Mouse (Mus musculus) cerebellum, adult (tissue): ENCODE measurements around the gene Poc5.
A peak's percentile ranks its signal among the peaks of the same experiment; 100 is the strongest.

Experiments used
- ATAC-seq: cut with Nextera tagmentation; 2 replicates; pipeline ENCODE4 v1.9.2; 2017; ENCODE audit warnings: mild to moderate bottlenecking, moderate library complexity, mixed read lengths; ENCODE audit not compliant: insufficient number of reproducible peaks, low FRiP score, low TSS enrichment

Poc5 gene

DNA sequence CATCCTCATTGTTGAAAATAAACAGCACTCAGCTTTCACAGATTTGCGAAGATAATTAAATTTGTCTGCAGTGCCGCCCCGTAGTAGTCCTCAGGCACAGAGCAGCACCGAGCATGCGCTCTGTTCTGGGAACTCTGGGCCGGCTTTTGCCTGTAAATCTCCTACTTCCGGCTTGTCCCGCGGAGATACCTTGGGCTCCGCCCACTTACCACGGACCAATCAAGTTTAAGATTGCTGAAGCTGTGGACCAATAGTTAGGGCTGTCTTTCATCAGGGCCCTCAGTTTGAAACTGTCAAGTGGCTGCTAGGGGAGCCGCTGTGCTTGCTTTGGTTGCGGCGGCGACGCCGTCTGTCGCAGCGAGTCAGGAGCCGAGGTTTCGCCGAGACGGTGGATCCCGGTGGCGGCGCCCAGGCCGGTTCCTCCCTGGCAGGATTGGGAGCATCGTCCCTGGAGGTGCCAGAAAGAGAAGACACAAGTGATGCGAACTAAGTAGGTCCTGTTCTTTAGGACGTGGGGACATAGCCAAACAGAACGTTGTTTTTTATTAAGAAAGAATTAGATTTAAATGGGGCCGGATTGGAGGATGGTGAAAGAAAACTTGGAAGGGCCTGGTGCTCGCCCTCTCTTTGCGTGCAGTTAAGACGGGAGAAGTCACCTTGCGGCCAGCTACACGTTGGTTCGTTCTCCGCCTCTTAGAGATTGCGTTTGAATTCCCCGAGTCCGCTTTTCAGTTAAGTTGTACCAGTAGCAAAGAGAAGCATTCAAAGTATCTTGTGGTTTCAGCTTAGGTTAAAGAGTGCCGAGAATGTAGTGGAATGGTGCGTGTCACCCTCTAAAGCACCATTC, at the start of gene Poc5:
Gene Poc5 (plus strand): TSS at position 253 of the 847 bp plus-strand sequence.
- ATAC-seq: peak; percentile 99

DNA sequence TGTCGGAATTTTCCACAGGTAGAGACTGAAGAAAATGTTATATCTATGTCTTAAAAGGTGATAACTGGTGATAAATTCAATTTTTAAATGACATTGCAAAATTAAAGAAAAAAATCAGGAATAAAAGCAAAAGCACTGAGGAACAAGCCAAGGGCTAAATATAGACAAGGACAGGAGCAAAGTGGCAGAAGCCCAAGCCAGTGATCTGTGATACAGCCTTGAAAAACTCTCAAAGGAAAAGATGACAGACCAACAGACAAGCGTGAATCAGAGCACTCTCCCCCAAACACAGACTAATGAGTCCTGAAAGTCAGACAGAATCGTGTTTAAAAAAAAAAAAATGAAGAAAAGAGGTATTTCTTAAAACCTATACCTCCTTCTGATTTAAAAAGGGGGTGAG, 46.6 kb upstream of the Poc5 start:
- ATAC-seq: no peak

DNA sequence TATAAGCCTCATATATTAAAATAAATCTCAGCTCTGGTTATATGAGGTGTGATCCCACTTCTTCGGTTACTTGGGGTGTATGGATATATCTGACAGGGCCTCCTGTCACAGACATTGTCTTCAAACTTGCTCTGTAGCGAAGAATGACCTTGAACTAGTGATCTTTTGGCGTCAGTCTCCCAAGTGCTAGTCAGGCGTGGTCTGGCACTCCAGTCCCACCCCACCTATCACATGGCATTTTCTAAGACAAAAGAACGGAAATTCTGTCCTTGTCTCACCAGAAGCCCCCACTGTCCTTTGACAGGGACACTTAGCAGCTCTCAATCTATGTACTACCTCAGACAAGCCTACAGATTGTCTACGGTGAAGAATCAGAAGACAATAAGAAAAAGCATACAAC, 43.3 kb upstream of the Poc5 start:
- ATAC-seq: no peak

DNA sequence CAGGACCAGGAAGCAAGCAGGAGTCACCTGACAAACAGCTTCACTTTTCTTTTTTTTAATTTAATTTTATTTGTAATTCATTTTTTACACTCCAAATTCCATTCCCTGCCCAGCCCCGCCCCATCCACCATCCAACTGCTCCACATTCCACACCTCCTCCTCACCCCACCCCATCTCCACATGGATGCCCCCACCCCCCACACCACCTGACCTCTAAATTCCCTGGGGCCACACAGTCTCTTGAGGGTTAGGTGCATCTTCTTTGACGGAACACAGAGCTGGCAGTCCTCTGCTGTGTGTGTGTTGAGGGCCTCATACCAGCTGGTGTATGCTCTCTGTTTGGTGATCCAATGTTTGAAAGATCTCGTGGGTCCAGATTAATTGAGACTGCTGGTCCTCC, 41.5 kb upstream of the Poc5 start:
- no peak for ATAC-seq

DNA sequence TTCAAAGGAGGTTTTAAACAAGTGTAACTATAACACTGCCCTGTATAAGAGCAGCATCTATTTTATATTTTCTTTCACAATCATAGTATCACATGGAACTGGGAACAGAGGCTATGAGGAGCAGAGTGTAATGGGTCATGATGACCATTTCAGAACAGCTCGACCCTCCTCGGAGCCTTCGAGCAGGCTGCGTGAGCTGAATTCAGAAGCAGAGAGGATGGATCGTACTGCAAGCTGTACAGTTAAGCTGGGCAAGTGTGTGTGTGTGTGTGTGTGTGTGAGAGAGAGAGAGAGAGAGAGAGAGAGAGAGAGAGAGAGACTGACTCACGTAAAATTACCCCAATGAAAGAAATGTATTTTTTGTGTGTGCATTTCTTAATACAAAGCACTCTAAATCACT, 37.9 kb upstream of the Poc5 start:
- ATAC-seq: no peak

DNA sequence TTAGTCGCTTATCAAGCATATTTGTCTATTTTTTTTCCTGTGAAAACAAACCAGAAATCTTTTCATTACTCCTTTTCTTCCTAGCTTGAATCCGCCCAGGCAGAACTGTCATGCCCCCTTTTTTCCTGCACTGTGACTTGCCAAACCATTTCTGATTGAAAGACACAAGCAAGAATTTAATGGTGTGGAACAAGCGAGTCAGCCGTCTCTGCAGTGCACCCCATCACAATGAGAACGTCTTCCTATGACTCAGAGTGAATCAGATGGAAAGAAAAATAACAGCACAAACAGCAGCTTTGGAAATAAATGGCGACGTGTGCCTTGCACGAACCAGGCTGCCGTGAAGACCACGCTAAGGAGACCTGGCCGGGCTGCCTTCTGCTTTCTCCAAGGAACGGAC, 36.8 kb upstream of the Poc5 start:
- no peak for ATAC-seq

DNA sequence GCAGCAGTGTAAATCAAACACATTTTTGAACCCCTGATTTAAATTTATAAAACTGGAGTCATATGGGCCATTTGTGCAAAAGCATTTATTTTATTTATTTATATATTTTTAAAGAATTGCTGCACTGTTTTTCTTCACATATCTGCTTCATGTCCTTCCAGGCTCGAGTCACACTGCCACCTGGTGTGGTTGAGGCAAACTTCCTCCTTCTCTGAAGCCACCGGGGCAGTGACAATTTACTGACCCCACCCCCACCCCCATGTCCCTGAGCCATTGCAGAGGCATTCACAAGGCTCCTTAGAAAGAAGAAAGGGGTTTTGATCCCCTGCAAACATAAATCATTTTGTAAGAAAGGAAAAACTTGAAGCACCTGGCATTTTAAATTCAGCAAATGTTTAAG, 12.6 kb upstream of the Poc5 start:
- no peak for ATAC-seq

DNA sequence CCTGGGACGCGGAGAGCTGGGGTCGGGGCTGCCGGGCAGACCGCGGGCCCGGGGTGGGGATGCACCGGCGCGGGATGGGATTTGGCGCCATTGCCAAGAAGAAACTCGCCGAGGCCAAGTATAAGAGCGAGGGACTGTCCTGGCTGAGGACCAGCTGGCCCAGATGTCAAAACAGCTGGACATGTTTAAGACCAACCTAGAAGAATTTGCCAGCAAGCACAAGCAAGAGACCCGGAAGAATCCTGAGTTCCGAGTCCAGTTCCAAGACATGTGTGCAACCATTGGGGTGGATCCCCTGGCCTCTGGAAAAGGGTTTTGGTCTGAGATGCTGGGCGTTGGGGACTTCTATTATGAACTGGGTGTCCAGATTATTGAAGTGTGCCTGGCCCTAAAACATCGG, 11.2 kb upstream of the Poc5 start:
- ATAC-seq: no peak

DNA sequence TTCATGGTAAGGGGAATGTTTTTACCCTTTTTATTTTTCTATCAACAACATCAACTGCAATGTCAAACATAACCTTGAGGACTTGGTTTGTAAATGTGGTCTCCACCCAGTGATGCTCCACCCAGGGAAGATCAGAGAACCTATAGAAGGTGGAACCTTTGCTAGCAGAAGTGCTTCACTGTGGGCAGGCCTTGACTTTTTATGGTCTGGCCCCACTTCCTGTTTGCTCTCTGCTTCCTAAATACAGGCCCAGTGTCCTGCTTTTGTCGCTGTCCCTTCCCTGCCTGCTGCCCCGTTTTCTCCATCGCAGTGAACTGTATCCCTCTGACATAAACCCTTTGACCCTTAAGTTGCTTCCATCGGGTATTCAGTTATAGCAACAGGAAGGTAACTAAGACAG, 10.2 kb upstream of the Poc5 start:
- no peak for ATAC-seq

DNA sequence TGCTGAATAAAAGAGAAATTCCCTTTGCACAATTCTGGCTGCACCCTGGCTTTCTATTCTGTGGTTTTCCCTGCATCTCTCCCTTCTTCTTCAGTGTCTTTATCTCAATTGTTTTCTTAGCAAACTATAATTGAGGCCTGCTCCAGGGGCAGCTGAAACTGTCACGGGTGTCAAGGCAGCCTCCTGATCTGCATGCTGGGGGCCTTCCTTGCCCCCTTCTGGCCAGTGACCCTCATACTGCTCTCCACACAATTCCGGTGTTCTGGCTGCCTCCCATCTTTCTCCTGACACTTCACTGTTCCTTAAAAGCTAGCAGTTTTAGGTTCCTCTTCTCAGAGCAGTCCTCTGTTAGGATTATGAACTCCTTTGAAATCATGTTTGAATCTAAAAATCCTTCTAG, 1.2 kb downstream of the Poc5 start:
- no peak for ATAC-seq

DNA sequence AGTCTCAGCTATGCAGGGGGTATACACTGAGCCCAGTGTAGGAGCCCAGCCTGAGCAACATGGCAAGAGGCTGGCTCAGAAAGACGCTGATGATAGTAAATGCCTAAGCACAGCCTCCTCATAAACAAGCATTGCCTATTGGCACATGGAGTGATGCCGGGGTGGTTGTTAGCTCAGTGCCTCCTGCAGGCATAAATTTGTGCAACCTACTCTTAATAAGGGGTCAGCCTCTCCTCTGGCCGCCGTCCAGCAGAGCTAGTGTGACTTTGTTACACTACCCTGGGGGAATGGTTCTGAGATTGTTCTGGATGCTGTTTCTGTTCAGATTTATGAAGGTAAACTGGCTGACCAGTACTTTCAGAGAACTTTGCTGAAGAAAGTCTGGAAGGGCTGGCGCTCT, 13.2 kb downstream of the Poc5 start:
- ATAC-seq: no peak

DNA sequence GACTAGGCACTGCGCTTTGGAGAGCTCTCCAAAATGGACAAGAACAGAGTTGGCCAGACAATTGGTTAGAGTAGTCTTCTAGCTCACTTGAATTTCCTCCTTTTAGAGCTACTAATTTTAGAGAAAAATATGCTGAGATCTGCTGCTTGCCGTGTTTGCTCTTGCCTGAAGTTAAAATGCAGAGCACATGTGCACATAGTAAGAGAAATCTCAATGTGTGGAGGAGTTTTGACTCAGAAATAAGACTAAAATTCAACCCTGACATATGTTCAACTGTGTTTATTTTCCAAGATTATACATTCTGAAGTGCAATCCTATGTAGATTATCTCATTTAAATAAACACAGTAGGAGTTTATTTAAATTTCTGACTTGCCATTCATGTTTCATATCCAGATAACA, 17.4 kb downstream of the Poc5 start:
- ATAC-seq: no peak

DNA sequence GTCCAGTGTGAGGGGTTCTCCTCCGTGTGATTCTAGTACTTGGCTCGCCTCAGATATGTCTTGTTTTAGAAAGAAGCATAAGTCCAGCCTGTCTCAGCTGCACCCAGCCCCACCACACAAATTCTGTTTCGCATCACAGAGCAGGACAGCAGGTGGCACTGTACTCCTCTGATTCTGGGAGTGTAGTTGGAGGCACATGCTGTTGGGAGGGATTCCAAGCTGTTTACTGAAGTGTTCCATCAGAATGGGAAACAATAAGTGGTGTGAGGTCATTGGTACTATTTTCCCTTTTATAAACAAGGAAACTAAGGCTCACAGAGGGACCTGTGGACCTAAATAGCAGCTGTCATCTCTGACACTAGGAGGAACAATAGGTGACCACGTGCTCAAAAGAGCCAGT, 18.9 kb downstream of the Poc5 start:
- peak; percentile 58; the same call in 1 of the 2 replicates for ATAC-seq

DNA sequence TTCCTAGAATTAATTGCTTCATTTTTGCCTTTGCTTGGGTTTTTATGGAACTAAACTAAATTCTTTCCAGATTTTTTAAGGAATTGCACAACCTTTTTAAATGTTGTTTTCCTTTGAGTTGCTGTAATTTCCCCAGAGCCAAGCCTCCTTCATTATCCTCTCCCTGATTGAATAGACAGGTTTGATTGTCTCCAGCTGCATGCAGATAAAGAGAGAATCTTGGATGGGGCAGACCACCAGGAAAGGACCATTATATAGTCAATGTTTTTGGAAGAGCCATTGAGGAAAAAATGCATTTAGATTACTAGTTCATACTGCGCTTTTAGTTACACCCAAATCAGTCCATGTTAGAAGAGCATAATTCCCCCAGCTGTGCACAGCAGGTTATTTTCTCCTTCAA, 20.7 kb downstream of the Poc5 start:
- no peak for ATAC-seq

DNA sequence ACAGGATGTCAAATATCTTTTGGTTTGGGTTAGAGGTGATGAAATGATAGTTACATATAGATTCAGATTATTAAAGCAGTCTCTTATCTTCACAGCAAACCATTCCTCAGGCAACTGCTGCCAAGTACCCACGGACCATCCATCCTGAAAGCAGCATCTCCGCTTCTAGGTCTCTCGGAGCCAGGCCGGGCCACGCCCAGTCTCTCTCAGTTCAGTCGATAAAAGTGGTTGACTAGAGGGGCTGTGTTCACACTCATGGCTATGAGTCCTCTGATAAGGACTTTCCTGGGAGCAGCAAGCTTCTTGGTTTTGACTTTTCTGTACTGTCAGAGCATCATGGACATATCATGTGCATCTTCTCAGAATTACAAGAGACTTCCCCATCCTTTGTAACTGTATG, 26.3 kb downstream of the Poc5 start:
- ATAC-seq: no peak

DNA sequence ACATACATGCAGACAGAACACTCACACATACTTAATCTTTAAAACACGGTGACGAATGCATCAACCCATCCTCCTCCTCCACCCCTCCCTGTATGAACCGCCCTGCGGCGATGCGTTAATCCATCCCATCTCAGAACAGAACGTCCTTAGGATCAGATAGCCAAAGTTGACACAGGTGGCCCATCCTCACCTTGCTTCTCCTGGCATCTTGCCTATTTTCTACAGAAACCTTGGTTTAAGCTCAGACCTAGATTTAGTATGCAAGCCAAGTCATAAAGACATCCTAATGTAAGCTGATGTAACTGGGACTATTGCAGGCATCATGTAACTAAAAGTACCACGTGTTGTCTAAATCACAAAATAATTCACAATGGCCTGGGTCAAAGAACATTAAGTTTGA, 28.3 kb downstream of the Poc5 start:
- no peak for ATAC-seq

DNA sequence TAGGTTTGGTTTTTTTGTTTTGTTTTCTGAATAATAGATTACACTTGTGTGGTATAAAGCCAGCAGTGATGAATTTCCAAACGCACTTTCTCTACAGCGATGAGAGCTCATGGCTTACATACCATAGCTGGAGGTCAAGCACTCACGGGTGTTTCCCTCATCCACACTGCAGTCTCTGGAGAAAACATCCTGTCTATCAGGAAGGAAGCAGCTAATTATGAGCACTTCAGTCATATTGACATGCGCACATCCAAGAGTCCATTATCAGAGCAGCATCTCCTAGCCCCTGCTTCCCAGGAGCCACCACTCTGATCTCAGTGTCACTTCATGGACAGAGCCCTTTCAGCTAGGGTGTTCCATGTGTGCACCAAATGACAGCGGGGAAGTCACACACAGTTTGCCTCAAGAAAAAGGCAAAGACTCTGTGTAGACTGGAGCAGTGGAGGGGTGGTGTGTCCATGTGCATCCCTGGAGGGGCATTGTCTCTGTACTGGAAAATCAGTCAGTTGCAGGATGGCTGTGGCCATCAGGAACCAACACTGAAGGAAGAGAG, 29.2 kb downstream of the Poc5 start:
- ATAC-seq: no peak

DNA sequence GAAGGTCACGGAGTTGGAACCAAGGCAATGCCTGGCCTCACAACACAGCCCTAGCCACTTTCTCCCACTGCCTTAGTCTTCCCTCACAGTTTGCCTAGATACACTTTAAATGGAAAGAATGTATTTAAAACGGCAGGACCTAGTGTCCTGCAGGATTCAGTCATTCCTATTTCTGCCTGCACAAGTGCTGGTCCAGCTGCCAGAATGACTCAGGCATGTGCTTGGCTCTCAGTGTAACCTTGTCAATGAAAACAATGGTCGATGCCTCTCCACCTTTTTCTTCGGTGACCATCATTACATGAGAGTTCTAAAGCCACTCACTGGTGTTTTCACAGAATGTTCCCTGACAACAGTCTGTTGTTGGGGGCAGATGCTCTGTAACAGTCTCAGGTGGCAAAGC, 30.4 kb downstream of the Poc5 start:
- no peak for ATAC-seq

DNA sequence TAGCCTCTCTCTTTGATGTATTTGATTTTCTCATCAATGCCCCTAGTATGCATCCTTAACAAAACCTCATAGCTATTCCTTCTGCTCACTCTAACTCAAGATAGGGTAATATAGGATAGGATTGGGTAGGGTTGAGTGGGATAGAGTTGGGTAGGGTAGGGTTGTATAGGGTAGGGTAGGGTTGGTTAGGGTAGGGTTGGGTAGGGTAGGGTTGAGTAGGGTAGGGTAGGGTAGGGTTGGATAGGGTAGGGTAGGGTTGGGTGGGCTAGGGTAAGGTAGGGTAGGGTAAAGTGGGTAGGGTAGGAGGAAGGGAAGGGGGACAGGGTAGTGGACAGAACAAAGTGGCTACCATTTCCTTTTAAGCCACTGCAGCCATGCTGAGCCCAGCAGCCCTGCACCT, 33.1 kb downstream of the Poc5 start:
- no peak for ATAC-seq

DNA sequence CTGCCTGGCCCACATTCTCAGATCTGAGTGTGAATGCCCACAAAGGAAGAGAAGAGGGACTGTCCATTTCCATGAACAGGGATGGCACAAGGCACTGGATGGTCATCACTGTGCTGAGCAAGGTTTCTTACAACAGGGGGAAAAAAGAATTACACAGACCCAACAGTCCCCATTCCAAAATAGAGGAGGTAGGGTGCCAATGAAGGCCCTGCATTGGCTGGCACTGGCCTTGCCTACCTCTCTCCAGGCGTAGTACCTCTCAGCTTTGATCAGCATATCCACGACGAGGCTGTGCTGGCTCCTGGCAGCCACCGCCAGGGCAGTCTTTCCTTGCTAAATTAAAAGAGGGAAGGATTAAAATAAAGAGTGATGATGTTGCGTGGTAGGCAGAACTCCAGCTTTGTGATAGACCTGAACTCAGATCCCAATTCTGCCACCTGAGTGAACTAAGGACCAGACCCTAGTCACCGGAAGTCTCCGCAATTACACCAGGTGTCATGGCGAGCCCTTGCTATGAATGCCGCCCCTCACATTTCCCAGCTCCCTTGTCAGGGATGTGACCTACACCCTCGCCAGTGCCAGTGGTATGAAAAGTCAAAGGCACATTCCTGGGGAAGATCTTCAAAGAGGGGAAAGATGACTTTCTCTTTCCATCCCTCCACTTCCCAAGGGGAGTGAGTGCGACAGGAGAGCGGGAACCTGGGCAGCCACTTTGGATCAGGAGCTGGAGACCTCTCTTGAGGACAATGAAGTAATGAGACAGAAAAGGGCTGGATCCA, 36.6 kb downstream of the Poc5 start:
- no peak for ATAC-seq

DNA sequence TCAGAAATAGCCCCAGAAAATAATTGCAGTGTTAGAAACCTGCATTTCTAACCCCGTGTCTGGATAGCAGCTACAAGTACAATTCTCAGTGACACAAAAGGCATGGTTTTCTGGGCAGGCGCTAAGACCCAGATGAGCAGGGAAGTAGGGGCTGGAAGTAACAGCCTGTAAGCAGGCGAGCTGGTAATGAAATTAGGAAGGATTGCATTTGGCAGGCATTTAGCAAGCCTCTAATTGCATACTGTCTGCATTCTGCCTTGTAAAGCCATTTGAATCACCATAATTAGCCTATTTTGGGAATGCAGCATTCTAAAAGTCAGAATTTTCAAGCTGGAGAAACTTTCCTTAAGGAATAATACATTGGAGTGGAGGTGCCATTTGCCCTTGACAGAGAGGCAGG, 38.0 kb downstream of the Poc5 start:
- ATAC-seq: no peak

DNA sequence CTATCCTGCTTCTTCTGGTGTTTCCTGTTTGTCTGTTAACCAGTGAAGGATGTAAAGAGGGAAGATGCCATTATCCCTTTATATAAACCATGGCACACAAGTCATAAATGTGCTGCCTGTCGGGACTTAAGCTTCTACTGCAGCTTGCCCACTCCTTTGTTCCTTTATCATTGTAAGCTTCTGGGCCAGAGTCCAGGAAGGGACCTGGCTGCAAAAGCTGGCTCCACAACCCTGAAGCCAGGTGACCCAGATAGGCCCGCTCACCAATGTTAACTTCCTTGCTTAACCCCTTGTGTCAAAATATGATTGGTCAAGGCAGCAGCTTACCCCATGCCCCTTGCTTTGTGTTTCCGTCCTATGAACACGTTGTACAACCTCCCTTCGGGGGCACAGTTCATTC, 40.4 kb downstream of the Poc5 start:
- ATAC-seq: no peak
